In genomic region chr7:67054876-67055275, GRCm38 (mm10) we compare ENCODE assay signal across 19 mouse cellular contexts.
A peak's percentile ranks its signal among the peaks of the same experiment; 100 is the strongest.
DNase-seq lines count a peak whose midpoint lies in the region; ATAC-seq and TF ChIP-seq lines count a peak whose summit lies in the region.
"Had no signal": no experiment of that assay in that cellular context is flagged by ENCODE, and none has a peak within 500 bp of the region (broad histone marks: within the 10 kb centered on the region; RNA-seq: fewer than 3 reads in every experiment).

No protein-coding gene starts in this region.

- no peak for TF ChIP-seq POLR2A in heart, adult 2 months (IDR thresholded peaks at IDR 0.05; ENCODE audit: insufficient read depth, low read depth, low read length)

- no peak overlapping the region for H3K9ac ChIP-seq in heart, adult 2 months (ENCODE audit: low read depth, low read length)
- no peak overlapping the region for H3K9ac ChIP-seq in heart, embryonic 14.5 days (ENCODE audit: low read length)
- H3K9ac ChIP-seq: embryonic facial prominence, embryonic 12.5 days; forebrain, embryonic 15.5 days; hindbrain, embryonic 15.5 days; kidney, embryonic 15.5 days had no signal

- intact Hi-C loops in heart, adult 2 months (cut with DNase I) = loop anchor here (5.0 kb wide), 1 partner anchor 43 kb away; no protein-coding TSS in a partner anchor
- intact Hi-C loops in heart, postnatal 14 days (cut with DNase I) = loop anchor here (5.0 kb wide), 1 partner anchor 213 kb away; no protein-coding TSS in a partner anchor

- TF ChIP-seq EP300 in heart, adult 2 months (IDR thresholded peaks at IDR 0.05; ENCODE audit: insufficient read depth, low read depth, low read length) = no peak

- H3K27ac ChIP-seq in heart, adult 2 months = peak overlapping the region; percentile 51
- H3K27ac ChIP-seq in heart, embryonic 14.5 days (replicated peaks in 1 of 2; ENCODE audit: control insufficient read depth in 1 of 2, insufficient read depth in 1 of 2, low read depth in 2 of 2, low read length in 2 of 2) = peak overlapping the region; percentile 61 to 65
- H3K27ac ChIP-seq in layer of hippocampus, adult 2 months = peak overlapping the region; percentile 59; the same call in 1 of the 2 replicates
- H3K27ac ChIP-seq: embryonic facial prominence, embryonic 12.5 days; forebrain, embryonic 15.5 days; hindbrain, embryonic 15.5 days; kidney, embryonic 15.5 days had no signal

- ATAC-seq in cerebellum, adult (ENCODE audit: insufficient number of reproducible peaks, low FRiP score, low TSS enrichment) = no peak
- no peak for ATAC-seq in heart, embryonic 14.5 days (ENCODE audit: insufficient number of reproducible peaks, insufficient read depth, low FRiP score, low read depth)
- ATAC-seq: activated CD4-positive, CD25-positive, alpha-beta regulatory T cell, adult 4 months; forebrain, embryonic 15.5 days; intestine, embryonic 16.5 days; Patski had no signal

- peak; percentile 61 for DNase-seq in cerebellum, adult 9-10 months
- DNase-seq in heart, adult 2 months = no peak
- no peak for DNase-seq in heart, adult 18-20 months
- no peak for DNase-seq in heart, postnatal 14 days
- no peak for DNase-seq in layer of hippocampus, adult 2 months (ENCODE audit: low spot score in 2 of 2)
- no peak for DNase-seq in layer of hippocampus, adult 11-12 months (ENCODE audit: low spot score)
- DNase-seq: adrenal gland, postnatal 14 days; gastrocnemius, postnatal 14 days; kidney, adult 2 months; kidney, postnatal 14 days had no signal

- TF ChIP-seq CTCF in heart, adult 2 months (IDR thresholded peaks at IDR 0.05) = no peak
- no peak for TF ChIP-seq CTCF in layer of hippocampus, adult 2 months (conservative IDR thresholded peaks at IDR 0.05)

- 83% methylated on average over 3 of the region's 3 CpGs for WGBS in heart, adult 2 months
- 94% methylated on average over 3 of the region's 3 CpGs for WGBS in heart, embryonic 14.5 days

- no peak overlapping the region for H3K4me2 ChIP-seq in heart, embryonic 14.5 days (ENCODE audit: low read length)
- H3K4me2 ChIP-seq: embryonic facial prominence, embryonic 12.5 days; forebrain, embryonic 15.5 days; hindbrain, embryonic 15.5 days; kidney, embryonic 15.5 days had no signal

- no peaks in the 10 kb centered on the region for H3K79me2 ChIP-seq in heart, adult 2 months (replicated peaks; ENCODE audit: control insufficient read depth, insufficient read depth, low read length)

- no peaks in the 10 kb centered on the region for H3K36me3 ChIP-seq in heart, adult 2 months (ENCODE audit: control insufficient read depth, insufficient read depth, low read length)
- no peaks in the 10 kb centered on the region for H3K36me3 ChIP-seq in heart, embryonic 14.5 days (ENCODE audit: control insufficient read depth, insufficient read depth, low read length)
- H3K36me3 ChIP-seq: embryonic facial prominence, embryonic 12.5 days; forebrain, embryonic 15.5 days; hindbrain, embryonic 15.5 days; kidney, embryonic 15.5 days had no signal

- H3K9me3 ChIP-seq in heart, embryonic 14.5 days (ENCODE audit: control insufficient read depth, low read length) = no peaks in the 10 kb centered on the region
- H3K9me3 ChIP-seq: embryonic facial prominence, embryonic 12.5 days; forebrain, embryonic 15.5 days; hindbrain, embryonic 15.5 days; kidney, embryonic 15.5 days had no signal

- no peak overlapping the region for H3K4me3 ChIP-seq in heart, adult 2 months
- H3K4me3 ChIP-seq in heart, embryonic 14.5 days (ENCODE audit: control insufficient read depth in 1 of 2, insufficient read depth in 1 of 2, low read depth in 1 of 2, low read length in 2 of 2) = no peak overlapping the region
- H3K4me3 ChIP-seq in layer of hippocampus, adult 2 months = no peak overlapping the region
- H3K4me3 ChIP-seq: embryonic facial prominence, embryonic 12.5 days; forebrain, embryonic 15.5 days; hindbrain, embryonic 15.5 days; kidney, embryonic 15.5 days had no signal

- no peaks in the 10 kb centered on the region for H3K27me3 ChIP-seq in heart, adult 2 months (ENCODE audit: control insufficient read depth, insufficient read depth, low read length)
- no peaks in the 10 kb centered on the region for H3K27me3 ChIP-seq in heart, embryonic 14.5 days (ENCODE audit: control insufficient read depth, insufficient read depth, low read length)
- H3K27me3 ChIP-seq: embryonic facial prominence, embryonic 12.5 days; forebrain, embryonic 15.5 days; hindbrain, embryonic 15.5 days; kidney, embryonic 15.5 days had no signal

- H3K4me1 ChIP-seq in heart, adult 2 months (ENCODE audit: control insufficient read depth, insufficient read depth, low read length) = peaks cover 4% of the 10 kb centered on the region; the same call in 1 of the 2 replicates
- peaks cover 21 to 37% of the 10 kb centered on the region in 2 experiments for H3K4me1 ChIP-seq in heart, embryonic 14.5 days (ENCODE audit: control insufficient read depth in 2 of 2, insufficient read depth in 2 of 2, low read length in 2 of 2)
- H3K4me1 ChIP-seq: embryonic facial prominence, embryonic 12.5 days; forebrain, embryonic 15.5 days; hindbrain, embryonic 15.5 days; kidney, embryonic 15.5 days had no signal
